Mouse (Mus musculus) thymus, adult 2 months (tissue): ENCODE data around the gene C3.

Source experiments
- CTCF ChIP-seq: fragments of 200-500 bp; IDR thresholded peaks from 2 replicates; pipeline ENCODE4 v1.5.1; 2012; ENCODE audit warnings: mild to moderate bottlenecking, control low read depth, low read length, moderate library complexity, borderline replicate concordance; ENCODE audit not compliant: control insufficient read depth, poor library complexity, insufficient read depth; ENCODE audit errors: extremely low read depth
- POLR2A ChIP-seq: fragments of 200-500 bp; IDR thresholded peaks from 2 replicates; pipeline ENCODE4 v1.6.1; 2012; ENCODE audit warnings: mild to moderate bottlenecking, low read length, control low read depth, moderate library complexity; ENCODE audit not compliant: control insufficient read depth, poor library complexity, insufficient read depth; ENCODE audit errors: extremely low read depth

GRCm38 (mm10) chr17:57182871-57183270 is 45.1 kb downstream of the C3 start:
- TF ChIP-seq POLR2A (no peak), CTCF (no peak)
